Mouse (Mus musculus): ENCODE measurements around the gene Gm37240.

Gm37240 gene

GRCm38 (mm10) chr3:85341103-85341860 is 546.0 kb downstream of the Gm37240 start:
- DNase-seq (ENCODE audit: low read depth, low spot score): no peak

DNA sequence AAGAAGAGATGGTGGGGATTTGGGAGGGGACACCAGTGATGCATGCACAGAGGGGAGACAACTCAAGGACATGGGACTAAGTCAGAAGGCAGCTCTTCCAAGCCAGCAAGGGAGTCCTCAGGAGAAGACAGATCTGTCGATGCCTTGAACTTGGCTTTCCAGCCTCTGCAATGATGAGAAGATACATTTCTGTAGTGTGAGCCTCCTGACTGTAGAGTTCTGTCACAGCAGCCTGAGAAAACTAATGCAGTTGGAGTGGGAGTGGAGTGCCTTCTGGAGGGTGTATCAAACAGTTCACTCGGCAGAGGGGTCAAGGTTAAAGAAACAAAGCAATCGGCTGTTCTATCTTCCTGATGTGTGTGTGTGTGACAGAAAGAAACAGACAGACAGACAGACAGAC is 546.8 kb downstream of the Gm37240 start:
- no peak for DNase-seq (ENCODE audit: low read depth, low spot score)

DNA sequence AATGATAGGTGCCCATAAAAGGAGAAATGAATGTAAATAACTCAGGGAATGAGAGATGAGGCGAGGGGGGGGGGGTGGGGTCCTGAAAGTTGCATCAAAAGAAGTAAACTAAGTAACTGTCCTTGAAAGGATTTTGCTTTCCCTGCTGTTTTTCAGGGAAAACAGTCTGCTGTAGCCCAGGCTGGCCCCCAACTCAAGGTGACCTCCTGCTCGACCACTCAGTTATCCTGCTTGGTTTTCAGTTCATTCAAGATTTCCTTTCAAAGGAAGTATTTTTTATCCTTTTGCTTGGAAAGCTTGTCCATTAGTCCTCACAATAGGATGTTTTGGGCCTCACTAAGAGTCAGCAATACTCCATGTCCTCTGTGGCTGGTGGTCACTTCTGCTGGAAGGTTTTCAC is 547.4 kb downstream of the Gm37240 start:
- no peak for DNase-seq (ENCODE audit: low read depth, low spot score)

- no peak for DNase-seq (ENCODE audit: low read depth, low spot score)
Measured at GRCm38 (mm10) chr3:85339269-85339820, 548.0 kb downstream of the Gm37240 start.

DNA sequence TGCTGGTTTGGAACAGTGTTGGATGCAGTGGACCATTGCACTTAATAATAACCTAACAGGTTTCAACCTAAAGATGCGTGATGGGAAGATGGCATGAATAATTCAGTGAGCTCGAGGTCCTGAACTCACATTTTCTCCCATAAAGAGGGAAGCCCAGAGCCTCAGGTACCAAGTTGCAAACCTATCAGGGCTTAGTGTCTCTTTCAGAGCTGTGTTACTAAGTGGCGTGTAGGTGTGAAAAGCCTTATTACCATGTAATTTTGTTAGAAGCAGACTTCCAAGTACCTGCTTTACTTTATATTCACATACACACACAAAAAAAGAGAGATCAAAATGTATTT is 548.6 kb downstream of the Gm37240 start:
- DNase-seq (ENCODE audit: low read depth, low spot score): no peak

DNA sequence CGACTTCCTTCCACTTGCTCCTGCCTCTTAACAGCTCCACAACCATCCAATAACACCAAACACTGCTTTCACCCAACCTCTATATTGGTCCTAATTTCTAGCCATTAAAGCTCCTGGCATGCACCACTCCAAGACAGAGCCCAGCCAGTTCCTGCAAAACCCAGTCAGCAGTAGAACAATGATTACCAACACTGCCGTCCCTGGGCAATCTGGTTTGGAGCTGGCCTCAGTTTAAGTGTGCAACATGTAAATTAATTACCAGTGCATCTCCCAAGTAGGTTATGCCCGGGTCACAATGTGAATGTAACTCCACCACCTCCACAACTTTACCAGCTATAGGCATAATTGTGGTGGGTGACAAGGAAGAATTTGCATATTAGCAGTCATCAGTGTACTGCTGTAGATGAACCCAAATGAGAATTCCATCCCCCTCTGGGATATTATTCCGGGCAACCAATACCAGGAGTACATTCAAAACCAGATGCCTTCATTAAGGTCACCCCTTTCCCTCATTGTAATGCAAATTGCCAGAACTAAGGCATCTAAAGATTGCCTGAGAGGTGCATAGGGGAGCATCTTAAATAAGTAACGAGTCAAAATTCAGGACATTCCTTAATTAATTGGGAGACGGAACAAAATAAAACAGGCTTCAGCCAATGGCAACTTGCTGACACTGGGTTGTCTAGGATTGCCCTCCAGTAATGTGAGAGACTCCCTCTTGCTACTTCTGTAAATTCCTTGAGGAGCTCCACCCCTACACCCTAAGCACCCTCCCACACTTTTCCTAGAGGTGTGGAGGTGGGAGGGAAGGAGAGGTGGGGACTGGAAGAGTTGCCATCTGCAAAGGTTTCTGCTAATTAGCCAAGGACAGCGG is 549.2 kb downstream of the Gm37240 start:
- DNase-seq (ENCODE audit: low read depth, low spot score): no peak

DNA sequence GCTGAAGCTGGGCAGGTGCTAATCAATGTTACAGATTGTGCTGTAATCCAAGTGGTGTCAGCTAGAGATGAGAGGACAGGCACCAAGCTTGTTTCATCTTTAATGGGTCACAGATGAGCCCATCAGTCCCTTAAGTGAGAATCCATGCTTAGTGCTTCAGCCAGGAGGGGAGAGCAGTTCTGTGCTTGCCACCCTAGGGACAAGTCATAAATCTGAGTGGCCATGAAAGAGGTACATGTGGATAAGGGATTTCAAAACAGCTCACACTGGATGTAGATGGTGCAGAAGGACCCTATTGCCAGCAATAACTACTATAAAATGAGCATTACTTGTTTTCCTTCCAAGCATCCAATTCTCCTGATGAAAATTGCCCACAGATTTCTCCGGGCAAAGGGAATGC is 551.8 kb downstream of the Gm37240 start:
- DNase-seq (ENCODE audit: low read depth, low spot score): no peak

- DNase-seq (ENCODE audit: low read depth, low spot score): no peak
Measured at GRCm38 (mm10) chr3:85332276-85332675, 555.0 kb downstream of the Gm37240 start.

- DNase-seq (ENCODE audit: low read depth, low spot score): no peak
Measured at GRCm38 (mm10) chr3:85318256-85318655, 569.1 kb downstream of the Gm37240 start.

DNA sequence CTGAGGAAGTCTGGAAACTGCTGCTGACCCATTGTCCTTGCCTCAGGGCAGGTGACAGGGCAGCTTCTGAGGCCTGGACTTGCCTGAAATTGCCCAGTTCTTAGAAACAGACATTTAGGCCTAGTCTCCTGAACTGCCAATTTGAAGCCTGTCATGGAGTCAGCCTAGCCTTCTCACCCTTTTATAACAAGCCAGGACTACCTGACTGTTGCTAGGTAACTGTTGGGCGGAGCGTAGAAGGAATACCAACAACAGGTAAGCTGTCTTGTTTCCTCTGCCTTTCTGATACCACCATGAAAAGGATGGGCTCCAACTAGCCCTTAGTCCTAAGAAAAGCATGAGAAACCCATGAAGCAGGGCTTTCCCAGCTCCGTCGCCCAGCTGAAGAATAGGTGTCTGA is 570.0 kb downstream of the Gm37240 start:
- DNase-seq (ENCODE audit: low read depth, low spot score): no peak

- DNase-seq (ENCODE audit: low read depth, low spot score): no peak
Measured at GRCm38 (mm10) chr3:85314961-85315360, 572.4 kb downstream of the Gm37240 start.

DNA sequence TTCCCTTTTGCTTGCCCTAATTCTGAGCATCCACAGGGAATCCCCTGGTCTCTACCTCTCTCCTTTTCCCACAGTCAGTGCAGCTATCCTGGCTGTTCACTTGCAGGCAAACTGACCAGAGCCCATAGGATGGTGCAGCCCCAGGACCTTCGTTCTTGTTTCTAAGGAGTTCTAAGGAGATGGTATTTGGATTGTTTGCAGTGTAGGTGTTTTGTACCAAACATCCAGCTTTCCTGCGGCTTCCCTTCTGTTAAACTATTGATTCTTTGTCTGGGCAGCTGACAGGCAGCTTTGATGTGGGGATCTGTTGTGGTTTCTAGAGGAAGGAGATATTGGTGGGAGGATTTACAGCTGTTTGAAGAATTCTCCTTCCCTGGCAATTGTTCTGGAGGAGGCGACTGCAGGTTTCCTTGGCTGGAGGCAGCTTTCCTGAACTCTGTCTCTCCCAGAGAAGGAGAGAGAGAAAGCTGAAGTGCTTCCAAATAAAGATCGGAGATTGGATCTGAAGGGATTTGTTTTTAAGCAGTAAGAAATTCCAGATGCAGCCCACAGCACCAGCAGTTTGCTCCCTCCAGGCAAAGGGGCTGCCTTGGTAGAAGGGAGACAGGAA is 573.6 kb downstream of the Gm37240 start:
- DNase-seq (ENCODE audit: low read depth, low spot score): no peak

- no peak for DNase-seq (ENCODE audit: low read depth, low spot score)
Measured at GRCm38 (mm10) chr3:85311176-85311575, 576.1 kb downstream of the Gm37240 start.

DNA sequence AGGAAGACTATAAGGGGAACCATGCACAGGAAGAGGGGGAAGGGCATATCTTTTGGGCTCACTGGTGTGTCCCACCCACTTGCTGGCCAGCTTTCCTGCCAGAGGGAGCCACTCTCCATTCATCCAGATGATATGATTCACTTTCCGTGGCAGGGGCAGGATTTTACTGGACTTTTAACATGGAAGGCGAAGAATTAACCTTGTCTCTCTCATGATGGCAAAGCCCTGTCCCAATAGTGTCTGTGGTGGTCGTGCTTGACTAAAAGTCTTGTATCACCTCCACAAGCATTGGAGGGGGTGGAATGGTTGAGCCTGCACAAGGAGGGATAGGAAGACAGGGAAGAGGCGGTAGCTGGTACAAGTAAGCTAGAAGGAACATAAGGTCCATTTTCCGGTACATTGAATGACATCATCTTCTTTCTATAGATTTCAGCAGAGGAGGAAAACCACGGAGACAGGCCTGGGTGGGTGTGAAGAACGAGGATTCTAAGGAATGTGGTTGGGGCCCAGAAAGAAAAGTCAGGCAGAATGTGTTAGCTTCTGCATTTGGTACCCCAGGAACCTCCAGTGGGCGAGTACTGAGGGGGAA is 576.8 kb downstream of the Gm37240 start:
- DNase-seq (ENCODE audit: low read depth, low spot score): no peak

DNA sequence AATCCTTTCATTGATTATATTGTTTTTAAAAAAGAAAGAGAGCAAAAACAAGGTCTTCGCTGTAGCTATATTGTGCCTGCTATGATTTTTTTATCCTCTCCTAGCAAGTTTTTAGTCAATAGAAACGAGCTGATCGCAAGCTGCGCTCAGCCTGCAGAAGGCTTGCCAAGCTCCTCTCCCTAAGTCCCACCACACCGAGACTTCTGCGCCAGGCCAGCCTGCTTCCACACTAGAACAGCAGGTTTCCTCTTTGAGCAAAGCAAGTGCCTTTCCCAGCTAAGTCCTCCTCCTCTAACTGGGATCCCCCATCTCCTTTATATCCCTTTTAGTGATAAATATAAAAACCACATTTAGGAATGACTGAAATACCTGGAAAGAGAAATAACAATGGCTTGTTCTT is 578.1 kb downstream of the Gm37240 start:
- no peak for DNase-seq (ENCODE audit: low read depth, low spot score)

GRCm38 (mm10) chr3:85308706-85309105 is 578.6 kb downstream of the Gm37240 start:
- DNase-seq (ENCODE audit: low read depth, low spot score): no peak

DNA sequence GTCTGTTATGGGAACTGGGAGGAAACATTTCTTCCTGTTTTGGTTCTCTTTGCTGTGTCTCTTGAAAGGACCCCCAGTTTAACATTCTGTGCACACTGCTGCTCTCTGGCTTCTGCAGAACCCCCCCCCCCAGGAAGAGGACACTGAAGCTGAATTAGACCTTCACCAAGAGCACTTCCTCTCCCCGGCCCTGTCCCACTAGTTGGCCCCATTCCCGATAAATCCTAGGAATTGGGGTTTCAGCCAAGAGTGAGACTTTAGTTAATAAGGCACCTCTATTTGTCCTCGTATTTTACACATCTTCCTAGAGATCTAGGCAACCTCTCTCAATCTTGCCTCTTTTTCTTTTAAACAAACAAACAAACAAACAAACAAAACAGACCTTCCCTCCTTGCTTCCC is 585.5 kb downstream of the Gm37240 start:
- no peak for DNase-seq (ENCODE audit: low read depth, low spot score)

GRCm38 (mm10) chr3:85301336-85301735 is 586.0 kb downstream of the Gm37240 start:
- DNase-seq (ENCODE audit: low read depth, low spot score): no peak

DNA sequence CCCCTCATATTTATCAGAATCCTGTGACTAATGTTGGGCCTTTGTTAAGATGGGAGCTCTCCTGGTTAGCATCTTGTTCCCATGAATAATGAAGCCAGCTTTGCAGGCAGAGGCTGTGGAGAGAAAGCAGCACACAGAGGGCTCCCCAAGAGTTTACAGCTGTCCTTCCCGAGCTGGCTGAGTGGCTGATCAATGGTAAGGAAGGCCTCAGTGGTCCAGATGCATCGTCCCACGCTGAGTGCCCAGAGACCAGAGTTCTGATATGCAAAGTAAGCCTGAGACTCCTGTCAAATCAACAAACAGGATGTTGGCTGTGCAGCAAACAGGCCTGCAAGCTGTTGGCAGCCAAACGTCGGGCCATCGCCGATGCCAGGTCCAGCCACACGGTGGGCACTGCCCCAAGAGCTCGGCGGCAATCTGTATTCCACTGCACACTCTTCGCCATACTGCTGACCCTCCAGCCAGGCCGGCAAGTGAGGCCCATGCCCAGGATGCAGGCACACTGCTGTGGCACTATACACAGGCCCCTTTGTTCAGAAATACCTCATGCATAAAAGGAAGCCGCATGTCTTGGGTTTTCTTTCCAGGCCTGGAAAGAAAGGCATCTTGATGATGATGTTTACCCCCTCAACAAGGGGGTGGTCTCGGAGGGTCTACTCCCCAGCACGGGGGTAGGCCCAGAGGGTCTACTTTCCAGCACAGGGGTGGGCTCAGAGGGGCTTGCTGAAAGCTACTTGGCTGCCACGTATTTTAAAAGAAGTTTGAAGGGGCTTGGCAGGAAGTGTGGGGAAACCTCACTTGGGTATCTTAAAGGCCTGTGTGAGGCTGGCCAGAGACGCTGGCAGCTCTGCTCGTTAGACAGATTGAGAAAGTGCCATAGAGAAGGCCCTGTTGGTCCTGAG is 587.4 kb downstream of the Gm37240 start:
- DNase-seq (ENCODE audit: low read depth, low spot score): no peak

- no peak for DNase-seq (ENCODE audit: low read depth, low spot score)
Measured at GRCm38 (mm10) chr3:85295229-85295628, 592.1 kb downstream of the Gm37240 start.

- no peak for DNase-seq (ENCODE audit: low read depth, low spot score)
Measured at GRCm38 (mm10) chr3:85287627-85288026, 599.7 kb downstream of the Gm37240 start.

All from retina, postnatal 7 days (tissue).